Mouse (Mus musculus): ENCODE results near the gene Zc2hc1c. TPM values are rescaled to one million over a fixed set of nuclear protein-coding genes. Genes with fewer than 3 reads are reported as not detected.

Gene Zc2hc1c
- polyA plus RNA-seq, 1 experiment: 0.75 TPM

GRCm38 (mm10) chr12:85298127-85298834 lies 9.9 kb downstream of the Zc2hc1c start:
- Histone ChIP-seq H3K4me3 (ENCODE audit: insufficient read depth, poor library complexity, severe bottlenecking) (no peak overlapping the region), H3ac (ENCODE audit: control insufficient read depth, insufficient read length, low read depth) (no peak overlapping the region), H3K79me3 (ENCODE audit: low read depth) (no peaks in the 10 kb centered on the region), H3K27me3 (ENCODE audit: control insufficient read depth, insufficient read depth, insufficient read length) (no peaks in the 10 kb centered on the region), H3K79me2 (ENCODE audit: control insufficient read depth, insufficient read depth) (no peaks in the 10 kb centered on the region), H3K36me3 (ENCODE audit: control insufficient read depth, insufficient read depth) (peaks cover 41% of the 10 kb centered on the region)
- TF ChIP-seq MYOD1 (IDR thresholded peaks at IDR 0.05; ENCODE audit: control insufficient read depth, insufficient read length, low read depth) (no peak), MYOG (IDR thresholded peaks at IDR 0.05; ENCODE audit: control insufficient read depth, extremely low read depth, insufficient read length) (no peak), USF1 (IDR thresholded peaks at IDR 0.05; ENCODE audit: low read depth) (no peak), FOSL1 (IDR thresholded peaks at IDR 0.05; ENCODE audit: insufficient read depth, low read length, poor library complexity, severe bottlenecking) (no peak), CEBPB (IDR thresholded peaks at IDR 0.05; ENCODE audit: low read depth) (no peak), CTCF (IDR thresholded peaks at IDR 0.05; ENCODE audit: control insufficient read depth, insufficient read depth, insufficient read length) (no peak), MAX (IDR thresholded peaks at IDR 0.05) (no peak)

GRCm38 (mm10) chr12:85298835-85299180 lies 10.4 kb downstream of the Zc2hc1c start:
- TF ChIP-seq FOSL1 (IDR thresholded peaks at IDR 0.05; ENCODE audit: insufficient read depth, low read length, poor library complexity, severe bottlenecking) (no peak), MYOG (IDR thresholded peaks at IDR 0.05; ENCODE audit: control insufficient read depth, extremely low read depth, insufficient read length) (no peak), USF1 (IDR thresholded peaks at IDR 0.05; ENCODE audit: low read depth) (no peak), MYOD1 (IDR thresholded peaks at IDR 0.05; ENCODE audit: control insufficient read depth, insufficient read length, low read depth) (no peak), CTCF (IDR thresholded peaks at IDR 0.05; ENCODE audit: control insufficient read depth, insufficient read depth, insufficient read length) (no peak), MAX (IDR thresholded peaks at IDR 0.05) (no peak), CEBPB (IDR thresholded peaks at IDR 0.05; ENCODE audit: low read depth) (no peak)
- no peak overlapping the region for H3K4me3 ChIP-seq (ENCODE audit: insufficient read depth, poor library complexity, severe bottlenecking)
- H3K79me2 ChIP-seq (ENCODE audit: control insufficient read depth, insufficient read depth): no peaks in the 10 kb centered on the region
- peaks cover 45% of the 10 kb centered on the region for H3K36me3 ChIP-seq (ENCODE audit: control insufficient read depth, insufficient read depth)
- no peaks in the 10 kb centered on the region for H3K79me3 ChIP-seq (ENCODE audit: low read depth)
- H3ac ChIP-seq (ENCODE audit: control insufficient read depth, insufficient read length, low read depth): no peak overlapping the region
- H3K27me3 ChIP-seq (ENCODE audit: control insufficient read depth, insufficient read depth, insufficient read length): no peaks in the 10 kb centered on the region

GRCm38 (mm10) chr12:85303256-85303655 lies 14.9 kb downstream of the Zc2hc1c start:
- Histone ChIP-seq H3K79me2 (ENCODE audit: control insufficient read depth, insufficient read depth) (no peaks in the 10 kb centered on the region), H3K36me3 (ENCODE audit: control insufficient read depth, insufficient read depth) (peaks cover 75% of the 10 kb centered on the region), H3K27me3 (ENCODE audit: control insufficient read depth, insufficient read depth, insufficient read length) (no peaks in the 10 kb centered on the region), H3ac (ENCODE audit: control insufficient read depth, insufficient read length, low read depth) (no peak overlapping the region), H3K79me3 (ENCODE audit: low read depth) (no peaks in the 10 kb centered on the region), H3K4me3 (ENCODE audit: insufficient read depth, poor library complexity, severe bottlenecking) (no peak overlapping the region)
- TF ChIP-seq CEBPB (IDR thresholded peaks at IDR 0.05; ENCODE audit: low read depth): no peak
- no peak for TF ChIP-seq USF1 (IDR thresholded peaks at IDR 0.05; ENCODE audit: low read depth)
- no peak for TF ChIP-seq CTCF (IDR thresholded peaks at IDR 0.05; ENCODE audit: control insufficient read depth, insufficient read depth, insufficient read length)
- no peak for TF ChIP-seq FOSL1 (IDR thresholded peaks at IDR 0.05; ENCODE audit: insufficient read depth, low read length, poor library complexity, severe bottlenecking)
- no peak for TF ChIP-seq MYOG (IDR thresholded peaks at IDR 0.05; ENCODE audit: control insufficient read depth, extremely low read depth, insufficient read length)
- TF ChIP-seq MAX (IDR thresholded peaks at IDR 0.05): no peak
- TF ChIP-seq MYOD1 (IDR thresholded peaks at IDR 0.05; ENCODE audit: control insufficient read depth, insufficient read length, low read depth): no peak

- no peaks in the 10 kb centered on the region for H3K27me3 ChIP-seq (ENCODE audit: control insufficient read depth, insufficient read depth, insufficient read length)
- H3ac ChIP-seq (ENCODE audit: control insufficient read depth, insufficient read length, low read depth): no peak overlapping the region
- H3K36me3 ChIP-seq (ENCODE audit: control insufficient read depth, insufficient read depth): peaks cover 80% of the 10 kb centered on the region
- TF ChIP-seq MAX (IDR thresholded peaks at IDR 0.05): no peak
- TF ChIP-seq USF1 (IDR thresholded peaks at IDR 0.05; ENCODE audit: low read depth): peak; percentile 81
- no peaks in the 10 kb centered on the region for H3K79me3 ChIP-seq (ENCODE audit: low read depth)
- H3K4me3 ChIP-seq (ENCODE audit: insufficient read depth, poor library complexity, severe bottlenecking): no peak overlapping the region
- no peaks in the 10 kb centered on the region for H3K79me2 ChIP-seq (ENCODE audit: control insufficient read depth, insufficient read depth)
Measured at GRCm38 (mm10) chr12:85304725-85305124, 16.3 kb downstream of the Zc2hc1c start.

- no peaks in the 10 kb centered on the region for H3K27me3 ChIP-seq (ENCODE audit: control insufficient read depth, insufficient read depth, insufficient read length)
- H3K4me3 ChIP-seq (ENCODE audit: insufficient read depth, poor library complexity, severe bottlenecking): no peak overlapping the region
- no peaks in the 10 kb centered on the region for H3K79me3 ChIP-seq (ENCODE audit: low read depth)
- TF ChIP-seq MAX (IDR thresholded peaks at IDR 0.05) (no peak), MYOD1 (IDR thresholded peaks at IDR 0.05; ENCODE audit: control insufficient read depth, insufficient read length, low read depth) (no peak), CTCF (IDR thresholded peaks at IDR 0.05; ENCODE audit: control insufficient read depth, insufficient read depth, insufficient read length) (peak; percentile 73), FOSL1 (IDR thresholded peaks at IDR 0.05; ENCODE audit: insufficient read depth, low read length, poor library complexity, severe bottlenecking) (no peak), USF1 (IDR thresholded peaks at IDR 0.05; ENCODE audit: low read depth) (no peak), CEBPB (IDR thresholded peaks at IDR 0.05; ENCODE audit: low read depth) (peak; percentile 83), MYOG (IDR thresholded peaks at IDR 0.05; ENCODE audit: control insufficient read depth, extremely low read depth, insufficient read length) (no peak)
- peaks cover 82% of the 10 kb centered on the region for H3K36me3 ChIP-seq (ENCODE audit: control insufficient read depth, insufficient read depth)
- H3K79me2 ChIP-seq (ENCODE audit: control insufficient read depth, insufficient read depth): no peaks in the 10 kb centered on the region
- H3ac ChIP-seq (ENCODE audit: control insufficient read depth, insufficient read length, low read depth): peak overlapping the region; percentile 26
Measured at GRCm38 (mm10) chr12:85305247-85305892, 17.0 kb downstream of the Zc2hc1c start.

Measured in C2C12 (cell line).